Mouse (Mus musculus): ENCODE measurements at regions not wholly inside any gene's neighbourhood (a gene's known extent, or its start where the extent isn't known, plus 50 kb on each side); places are given as distances from the start of the nearest gene placed in this dataset.

DNA sequence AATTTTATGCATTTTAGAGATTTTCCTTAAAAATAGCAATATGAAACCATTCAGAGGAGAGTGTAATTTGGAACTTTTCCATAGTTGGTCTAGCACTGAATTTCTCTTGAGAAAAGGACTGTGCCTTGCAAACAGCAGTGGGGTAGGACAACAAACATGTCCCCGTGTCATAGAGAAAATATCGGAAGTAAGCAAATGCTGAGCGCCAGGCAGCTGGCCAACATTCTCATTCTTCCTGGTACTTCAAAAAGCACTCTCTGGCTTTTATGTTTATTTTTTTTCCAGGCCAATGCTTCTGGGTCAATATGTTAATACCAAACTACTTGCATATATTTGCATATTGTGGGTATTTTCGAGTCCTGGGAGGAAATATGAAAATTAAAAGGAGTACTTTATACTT, 568.5 kb downstream of the Btbd3 start:
- DNase-seq (ENCODE audit: low spot score), result no peak

DNA sequence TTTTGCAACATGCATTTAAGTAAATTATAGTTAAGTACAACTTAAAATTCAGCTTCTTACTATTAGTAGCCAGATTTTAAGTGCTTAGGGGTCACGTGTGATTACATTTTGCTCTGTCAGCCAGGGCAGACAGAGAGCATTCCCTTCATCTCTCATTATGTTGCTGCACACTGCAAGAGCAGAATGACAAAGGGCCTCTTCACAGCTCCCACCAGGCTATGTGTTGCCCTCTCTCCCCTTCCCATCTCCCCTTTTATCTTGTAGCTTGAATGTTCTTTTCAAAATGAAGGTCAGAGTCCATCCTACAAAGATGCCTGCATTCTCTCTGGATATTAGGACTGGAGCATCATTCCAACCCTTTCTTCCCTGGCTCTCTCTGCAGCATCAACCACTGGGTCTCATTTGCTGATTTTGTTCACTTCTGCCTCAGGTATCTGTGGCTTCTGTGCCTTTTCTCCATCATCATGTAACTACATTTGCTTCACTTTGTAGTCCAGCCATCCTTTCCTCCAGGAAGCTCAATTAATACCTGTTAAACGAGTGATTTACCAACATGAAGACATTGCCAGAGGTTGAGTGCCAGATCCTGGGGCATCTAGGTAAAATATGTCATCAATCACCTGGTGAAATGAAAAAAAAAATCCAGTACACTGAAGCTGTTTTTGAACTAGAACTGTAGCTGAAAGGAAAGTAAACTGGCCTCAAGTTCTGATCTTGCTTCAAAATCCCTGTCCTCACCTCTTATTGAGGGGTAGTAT, 571.6 kb downstream of the Btbd3 start:
- no peak for DNase-seq (ENCODE audit: low spot score)

DNA sequence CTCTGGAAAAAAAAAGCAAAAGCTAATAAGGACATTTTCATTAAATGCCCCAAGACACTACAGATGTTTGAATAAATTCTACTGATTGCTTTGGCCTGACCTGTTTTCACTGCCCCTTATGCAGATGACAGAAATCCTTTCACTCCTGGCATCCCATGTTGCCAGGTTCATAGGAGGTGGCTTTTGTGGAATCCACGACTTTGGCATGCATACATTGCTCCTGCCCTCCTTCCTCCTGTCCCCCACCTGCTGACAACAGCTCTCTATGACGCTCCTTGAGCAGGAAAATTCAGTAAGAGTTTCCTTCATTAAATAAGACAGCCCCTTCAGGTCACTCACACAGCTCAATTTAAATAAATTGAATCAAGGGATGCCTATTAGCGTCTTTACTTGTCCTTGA, 582.5 kb downstream of the Btbd3 start:
- no peak for DNase-seq (ENCODE audit: low spot score)

DNA sequence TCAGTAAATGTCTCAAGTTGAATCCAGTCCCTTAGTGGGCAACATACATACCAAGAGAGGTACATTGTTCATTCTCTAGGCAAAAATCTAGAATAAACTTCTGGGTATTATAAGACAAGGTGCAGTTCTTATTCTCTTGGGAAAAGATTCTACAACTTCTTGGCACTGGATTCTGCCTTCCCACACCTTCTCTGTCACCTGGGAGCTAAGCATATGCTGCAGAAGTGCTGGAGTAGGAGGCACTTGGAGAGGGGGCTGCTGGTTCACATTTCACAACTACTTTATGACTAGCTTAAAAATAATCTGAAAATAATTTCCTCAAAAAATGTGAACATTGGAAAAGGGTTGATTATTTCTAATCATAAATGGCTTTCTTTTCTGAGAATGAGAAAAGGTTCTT, 602.8 kb downstream of the Btbd3 start:
- no peak for DNase-seq (ENCODE audit: low spot score)

DNA sequence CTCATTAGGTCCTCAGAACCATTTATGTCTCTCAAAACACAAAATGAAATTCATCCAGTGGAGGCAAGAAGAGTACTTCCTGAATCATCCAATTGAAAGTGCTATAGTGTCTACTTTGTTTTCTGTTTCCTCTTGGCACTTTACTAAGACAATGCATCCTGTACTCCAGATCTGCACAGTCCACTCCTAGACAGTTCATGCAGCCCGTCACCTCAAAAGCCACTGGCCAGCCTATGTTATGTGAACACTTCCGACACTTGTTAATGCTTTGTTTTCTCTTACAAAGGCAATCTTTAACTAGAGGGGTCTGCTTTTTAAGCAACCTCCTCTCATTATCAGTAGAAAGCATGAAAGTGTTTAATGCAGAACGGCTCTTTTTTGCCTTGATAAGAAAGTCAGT, 597.1 kb upstream of the Sptlc3 start:
- DNase-seq (ENCODE audit: low spot score), result no peak

DNA sequence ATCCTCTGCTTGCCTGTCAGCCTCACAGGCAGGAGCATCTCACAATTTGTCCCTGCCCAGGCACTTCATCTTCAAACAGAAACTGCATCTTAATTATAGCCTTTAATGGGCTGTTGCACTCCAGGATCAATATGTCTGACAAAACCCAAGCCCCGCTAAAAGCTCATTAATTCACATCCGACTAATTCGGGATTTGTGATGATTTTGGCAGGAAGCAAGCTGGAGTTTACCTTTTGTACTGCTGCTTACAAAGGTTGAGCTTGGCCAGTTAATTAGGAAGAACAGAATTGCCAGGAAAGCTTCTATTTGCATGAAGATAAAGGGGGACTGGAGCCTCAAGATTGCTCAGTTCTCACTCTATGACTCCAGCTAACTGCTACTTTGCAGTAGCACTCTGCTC, 596.6 kb upstream of the Sptlc3 start:
- no peak for DNase-seq (ENCODE audit: low spot score)

DNA sequence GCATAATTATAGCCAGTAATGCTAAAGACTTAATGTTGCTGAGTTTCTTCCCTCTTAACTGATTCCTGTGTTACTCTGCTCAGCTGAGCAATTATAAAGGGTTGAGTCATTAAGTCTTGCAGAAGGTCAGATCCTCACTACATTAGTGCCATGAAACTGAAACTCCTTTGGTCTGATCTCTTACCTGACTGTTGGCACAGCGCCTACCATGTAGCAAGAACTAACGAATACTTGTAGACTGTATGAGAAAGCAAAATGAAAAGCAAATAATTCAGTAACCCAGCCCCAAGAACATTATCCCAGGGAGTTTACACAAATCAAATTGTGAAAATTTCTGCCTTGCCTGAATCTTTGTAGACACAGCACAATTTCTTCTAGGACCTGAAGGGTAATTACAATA, 556.5 kb upstream of the Sptlc3 start:
- no peak for DNase-seq (ENCODE audit: low spot score)

DNA sequence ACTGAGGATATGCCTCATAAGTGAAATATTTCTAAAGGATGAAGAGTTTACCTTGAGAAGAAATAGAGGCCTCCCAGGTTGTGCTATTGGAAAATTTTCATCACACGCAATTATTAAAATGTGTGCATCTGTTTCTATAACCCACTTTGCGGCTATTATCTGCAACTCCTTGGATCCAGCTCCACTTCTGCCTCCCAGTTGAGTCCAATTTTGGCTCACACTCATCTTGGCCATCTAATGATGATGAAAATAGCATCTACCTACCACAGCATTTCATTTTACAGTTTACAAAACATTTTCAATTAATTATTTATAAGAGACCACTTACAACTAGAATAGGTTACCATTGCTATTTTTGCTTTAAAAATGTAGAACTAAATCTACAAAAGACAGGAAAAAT, 554.3 kb upstream of the Sptlc3 start:
- no peak for DNase-seq (ENCODE audit: low spot score)

DNA sequence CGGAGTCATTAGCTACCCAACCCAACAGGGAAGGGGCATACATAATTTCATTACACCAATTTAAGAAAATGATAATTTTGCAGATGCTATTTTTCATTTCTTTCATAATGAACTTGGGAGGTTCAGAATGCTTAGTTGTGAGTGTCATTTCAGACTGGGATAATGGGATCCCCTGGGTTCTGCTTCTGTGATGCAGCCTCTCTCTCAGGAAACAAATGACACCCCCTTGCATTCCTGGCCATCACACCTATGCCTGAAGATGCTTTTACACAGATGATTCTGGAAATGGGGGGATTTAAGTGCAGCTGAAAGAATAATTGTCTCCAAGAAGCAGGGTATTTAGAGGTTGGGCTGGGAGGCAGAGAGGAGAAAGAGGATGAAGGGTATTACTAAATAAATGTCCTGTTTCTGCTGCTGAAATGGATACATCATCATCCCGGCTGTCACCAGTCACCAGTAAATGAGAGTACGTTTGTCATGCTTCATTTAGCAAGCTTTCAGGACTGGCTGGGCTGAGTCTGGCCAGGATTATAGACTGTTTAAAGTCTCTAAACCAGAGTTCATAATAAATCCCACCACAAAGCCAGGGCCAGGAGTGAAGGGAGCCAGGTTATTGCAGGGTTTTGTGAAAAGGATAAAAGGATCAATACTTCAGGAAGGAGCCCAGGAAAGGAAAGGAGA, 527.5 kb upstream of the Sptlc3 start:
- DNase-seq (ENCODE audit: low spot score), result no peak

DNA sequence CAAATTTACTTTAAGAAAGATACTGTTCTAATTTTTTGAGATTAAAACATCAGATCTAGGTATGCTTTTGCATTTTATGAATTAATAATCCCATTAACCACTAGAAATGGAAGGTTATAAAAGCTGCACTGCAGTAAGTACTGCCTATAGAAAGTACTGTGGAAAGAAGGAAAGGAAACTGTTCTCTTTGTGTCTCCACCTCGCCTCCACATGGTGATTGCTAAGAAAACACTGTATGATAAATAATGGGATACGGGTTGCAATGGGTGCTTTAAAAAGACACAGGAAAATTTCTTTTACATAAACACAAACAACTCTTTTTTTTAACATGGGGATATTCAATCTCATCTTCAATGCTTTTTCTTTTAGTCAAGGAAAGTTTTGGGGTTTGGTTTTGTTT, 519.2 kb upstream of the Sptlc3 start:
- no peak for DNase-seq (ENCODE audit: low spot score)

DNA sequence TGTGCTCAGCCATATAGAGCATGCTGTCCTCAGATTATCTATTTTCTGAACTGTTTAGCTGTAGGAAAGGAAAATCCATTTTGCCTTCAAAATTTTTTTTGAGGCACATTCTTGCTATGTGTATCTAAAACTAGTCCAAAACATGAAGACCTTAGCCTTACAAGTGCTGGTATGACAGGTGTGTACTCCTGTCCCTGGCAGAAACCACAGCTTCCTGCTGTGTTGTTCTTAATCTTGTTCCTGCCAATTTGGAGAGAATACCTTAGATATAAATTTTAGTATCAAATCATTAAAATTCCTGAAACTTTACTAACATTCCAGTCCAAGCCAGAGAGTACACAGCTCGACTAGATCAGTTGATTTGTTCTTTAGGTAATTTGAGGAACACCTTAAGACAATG, 503.7 kb upstream of the Sptlc3 start:
- no peak for DNase-seq (ENCODE audit: low spot score)

DNA sequence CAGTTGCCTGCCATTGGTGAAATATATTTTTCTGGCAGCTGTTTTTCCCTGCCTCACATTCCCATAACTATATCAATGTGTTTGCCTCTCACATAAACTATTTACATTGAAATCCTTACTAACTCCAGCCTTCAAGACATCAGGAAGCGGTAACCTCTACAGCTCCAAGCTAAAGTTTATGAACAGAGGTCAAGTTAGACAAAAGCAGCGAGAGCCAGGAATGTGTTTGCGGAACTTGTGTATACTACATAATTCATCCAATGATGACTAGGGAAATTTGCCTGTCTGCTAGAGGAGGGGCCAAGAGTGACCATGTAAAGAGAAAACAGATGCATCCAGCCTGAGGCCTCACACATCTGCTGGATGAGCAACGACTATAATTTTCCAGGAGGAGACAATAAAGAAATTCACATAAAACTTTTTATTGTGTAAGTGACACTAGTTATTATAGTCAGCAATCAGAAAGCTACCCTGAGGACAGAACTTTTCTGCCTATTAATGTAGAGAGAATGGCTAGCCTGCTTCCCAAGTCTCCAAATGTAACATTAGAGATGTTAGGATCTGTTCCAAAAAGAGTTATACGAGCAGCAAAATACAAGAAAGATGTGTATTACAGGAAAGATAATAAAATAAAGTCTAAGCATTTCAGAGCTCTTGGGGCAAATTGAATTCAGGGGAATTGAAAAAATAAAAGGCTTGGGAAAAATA, 461.5 kb upstream of the Sptlc3 start:
- no peak for DNase-seq (ENCODE audit: low spot score)

DNA sequence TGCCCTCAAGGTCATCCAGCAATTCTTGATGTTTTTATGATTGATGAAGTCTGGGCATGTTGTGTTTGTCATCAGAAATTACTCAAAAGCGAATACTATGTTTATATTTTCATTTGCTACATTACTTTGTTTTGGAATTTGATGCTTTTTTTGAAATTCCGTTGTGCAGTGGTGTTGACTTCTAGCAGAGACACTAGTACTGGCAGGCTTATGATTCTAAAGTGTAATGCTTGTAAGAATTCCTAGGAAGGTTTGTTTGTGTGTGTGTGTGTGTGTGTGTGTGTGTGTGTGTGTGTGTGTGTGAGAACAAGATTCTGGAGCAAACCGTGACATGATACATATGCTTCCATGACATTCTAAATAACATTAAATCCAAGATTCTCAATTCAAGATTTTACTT, 458.9 kb upstream of the Sptlc3 start:
- DNase-seq (ENCODE audit: low spot score), result no peak

DNA sequence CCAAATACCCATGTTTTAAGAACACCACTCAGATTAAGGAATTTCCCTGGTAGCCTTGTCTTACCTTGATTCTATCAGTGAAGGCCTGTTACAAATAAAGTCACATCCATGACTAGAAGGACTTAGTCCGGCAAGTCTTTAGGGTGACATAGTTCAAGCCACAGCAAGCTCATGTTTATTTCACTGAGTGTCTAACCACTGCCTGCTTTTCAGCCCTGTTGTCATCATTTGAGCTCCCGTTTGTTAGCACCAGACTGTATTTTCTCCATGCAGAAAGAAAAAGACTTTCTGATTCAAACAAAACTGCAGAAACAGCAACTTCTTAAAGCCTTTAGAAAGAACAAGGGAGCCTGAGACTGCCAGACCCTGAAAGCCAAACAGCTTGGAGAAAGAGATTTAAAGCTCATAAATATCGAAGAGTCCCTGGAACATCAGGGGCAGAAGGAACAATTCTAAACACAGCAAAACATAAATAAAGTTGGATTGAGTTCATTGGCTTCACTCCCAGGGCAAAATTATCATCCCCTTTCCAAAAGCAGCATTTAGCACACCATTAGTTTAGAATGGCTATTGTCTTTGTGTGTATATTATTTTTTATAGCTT, 451.9 kb upstream of the Sptlc3 start:
- DNase-seq (ENCODE audit: low spot score), result no peak

DNA sequence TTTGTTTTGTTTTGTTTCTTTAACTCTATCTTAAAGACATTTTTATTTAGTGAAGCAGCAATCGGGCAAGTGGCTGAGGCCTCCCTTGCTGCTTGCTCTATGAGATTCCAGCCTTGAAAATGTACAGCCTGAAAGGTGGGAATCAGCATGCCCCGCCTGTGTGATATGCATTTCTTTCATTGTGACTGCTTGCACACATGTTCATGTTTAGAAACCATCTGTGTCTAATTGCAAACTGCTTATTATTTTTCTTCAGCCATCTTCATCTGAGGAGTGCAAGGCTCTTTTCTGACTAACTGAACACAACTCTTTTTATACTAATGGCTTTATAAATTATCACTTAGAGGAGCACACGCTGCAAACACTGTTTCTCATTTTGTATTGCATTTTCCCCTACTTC, 449.0 kb upstream of the Sptlc3 start:
- DNase-seq (ENCODE audit: low spot score), result no peak

DNA sequence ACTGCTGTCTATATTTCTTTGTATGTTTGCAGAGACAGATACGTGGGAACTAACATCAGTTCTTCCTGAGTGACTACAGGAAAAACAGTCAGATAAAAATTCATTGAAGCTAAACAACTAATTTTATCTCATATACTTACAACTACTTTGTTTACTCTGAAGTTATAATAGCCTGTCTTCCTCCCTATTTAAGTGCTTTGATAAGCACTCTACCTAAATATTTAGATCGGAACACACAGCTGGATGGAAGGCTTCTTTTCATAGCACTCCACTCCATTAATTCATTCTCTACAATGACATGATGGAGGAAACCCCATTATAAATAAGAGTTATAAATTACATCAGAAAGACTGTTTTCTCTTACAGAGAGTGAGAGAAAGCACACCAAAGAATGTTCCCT, 438.5 kb upstream of the Sptlc3 start:
- DNase-seq (ENCODE audit: low spot score), result no peak

DNA sequence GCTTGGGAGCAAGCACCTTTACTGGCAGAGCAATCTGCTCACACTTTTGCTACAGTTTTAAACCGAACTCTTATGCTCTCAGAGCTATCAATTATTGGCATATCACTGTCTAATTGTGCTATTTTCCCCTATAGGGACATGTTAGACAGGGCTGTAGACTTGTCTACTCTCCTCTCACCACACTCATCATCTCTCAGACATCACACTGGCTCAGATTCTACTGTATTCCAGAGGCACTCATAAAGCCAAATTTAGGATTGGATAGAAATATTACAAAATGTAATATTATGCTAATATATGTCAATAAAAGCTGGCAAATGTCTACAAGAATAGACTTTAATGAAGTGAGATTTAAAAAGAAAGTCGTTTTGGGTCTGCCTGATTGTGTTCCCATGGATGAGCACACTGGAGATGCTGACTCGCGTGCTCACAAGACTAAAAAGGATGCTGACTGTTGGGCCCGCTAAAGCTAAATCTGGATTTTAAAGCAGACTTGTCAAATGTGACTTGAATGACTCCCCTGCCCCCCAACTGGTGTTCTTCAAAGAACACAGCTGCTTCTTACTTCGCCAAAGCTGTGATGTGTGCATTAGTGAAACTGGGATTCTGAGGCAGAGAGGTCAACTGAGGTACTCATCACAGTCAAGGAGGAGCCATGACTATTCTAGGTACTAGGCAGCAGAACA, 424.3 kb upstream of the Sptlc3 start:
- no peak for DNase-seq (ENCODE audit: low spot score)

DNA sequence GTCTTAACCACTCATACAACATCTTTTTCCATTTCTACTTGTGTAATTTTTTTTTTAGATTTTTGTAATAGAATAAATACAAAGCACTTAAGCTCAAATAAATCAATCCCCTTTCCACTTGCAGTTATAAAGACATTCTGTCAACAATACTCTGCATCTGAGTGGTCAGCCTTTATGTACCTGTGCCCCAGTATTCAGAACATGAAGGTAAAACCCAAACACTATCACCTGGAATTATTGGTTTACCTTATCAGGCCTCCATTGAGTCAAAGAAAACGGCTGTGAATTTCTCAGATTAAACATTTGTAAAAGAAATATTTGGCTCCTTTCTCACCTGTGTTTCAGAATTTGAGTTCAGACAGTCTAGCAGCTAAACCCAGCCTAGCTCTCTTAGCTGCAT, 422.0 kb upstream of the Sptlc3 start:
- DNase-seq (ENCODE audit: low spot score), result no peak

DNA sequence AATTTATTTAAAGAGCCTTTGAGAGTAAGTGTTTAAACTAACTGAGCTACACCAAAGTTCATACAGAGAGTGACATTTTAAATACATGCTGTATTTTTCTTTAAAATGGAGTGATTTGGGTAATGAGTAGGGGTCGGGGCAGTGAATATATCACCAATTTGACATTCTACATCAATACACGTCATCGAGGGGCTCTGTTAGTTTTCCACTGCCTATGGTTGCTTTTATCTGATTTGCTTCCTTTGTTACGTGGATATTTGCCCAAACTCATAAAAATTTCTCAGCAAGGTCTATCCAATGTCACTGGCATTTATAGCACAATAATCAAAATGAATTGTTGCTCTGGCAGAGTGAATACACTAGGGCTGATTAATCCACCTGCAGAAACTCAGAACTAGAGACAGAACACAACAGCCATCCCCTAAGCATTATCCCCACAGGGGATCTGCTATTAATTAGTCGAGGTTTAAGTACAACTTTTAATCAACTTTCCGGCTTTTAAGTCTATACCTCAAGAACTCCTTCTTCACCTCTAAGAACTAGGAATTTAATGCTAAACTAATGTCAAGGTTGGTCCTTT, 400.1 kb upstream of the Sptlc3 start:
- no peak for DNase-seq (ENCODE audit: low spot score)

DNA sequence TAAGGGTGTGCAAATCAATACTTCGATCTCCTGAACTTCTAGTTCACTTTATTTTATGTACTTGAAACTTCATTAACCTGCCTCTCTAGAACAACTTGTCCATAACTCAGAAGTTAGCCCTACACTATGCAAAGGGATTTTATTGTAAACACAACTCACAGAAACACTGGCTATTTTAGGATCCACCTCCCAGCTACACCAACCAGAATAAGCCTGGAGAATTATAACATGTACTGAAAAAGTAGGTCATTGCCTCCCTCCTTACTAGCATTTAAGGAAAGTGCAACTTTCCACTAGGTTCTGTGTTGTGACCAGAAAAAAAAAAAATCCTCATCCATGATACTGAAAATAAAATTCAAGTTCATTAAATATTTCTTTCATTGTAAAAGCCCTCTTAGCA, 382.0 kb upstream of the Sptlc3 start:
- DNase-seq (ENCODE audit: low spot score), result no peak

DNA sequence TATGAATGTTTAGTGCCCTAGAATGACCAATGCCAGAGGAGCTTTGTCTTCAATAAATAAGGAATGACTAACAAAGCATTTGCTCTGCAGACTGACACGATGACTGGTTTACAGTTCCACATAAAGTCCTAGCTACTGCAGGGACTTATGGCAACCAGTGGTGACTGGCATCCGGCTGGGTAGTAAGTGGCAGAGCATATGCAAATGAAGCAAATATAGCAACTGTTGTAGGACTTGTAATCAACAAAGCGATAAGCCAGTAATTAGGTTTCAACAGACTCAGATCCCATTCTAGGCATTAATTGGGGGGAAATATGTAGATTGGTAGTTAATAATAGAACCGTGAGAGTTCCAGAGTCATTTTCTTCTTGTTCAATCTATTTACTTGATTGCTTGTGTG, 379.2 kb upstream of the Sptlc3 start:
- no peak for DNase-seq (ENCODE audit: low spot score)

DNA sequence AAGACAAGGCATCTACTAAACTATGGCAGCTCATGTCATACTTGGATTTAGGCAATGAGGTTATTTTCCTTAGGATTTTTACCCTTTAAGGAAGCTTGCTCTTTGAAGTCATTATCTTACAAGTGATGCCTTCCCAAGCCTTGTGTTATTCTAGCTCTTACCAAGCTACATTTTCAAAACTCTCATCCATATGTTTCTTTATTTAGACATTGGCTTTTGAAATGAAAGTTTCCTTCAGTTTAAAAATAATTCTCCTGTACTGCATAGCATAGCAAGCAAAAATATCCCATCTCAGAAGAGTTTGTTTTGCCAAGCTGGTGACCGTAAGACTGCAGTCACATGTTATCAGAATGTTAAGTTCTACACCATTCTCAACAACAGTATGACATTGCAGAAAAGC, 372.8 kb upstream of the Sptlc3 start:
- DNase-seq (ENCODE audit: low spot score), result no peak

All from gastrocnemius, adult 18-20 months (tissue).